22 mouse cellular contexts compared by ENCODE assay signal in genomic region chr16:32010330-32010729, GRCm38 (mm10). TPM values are rescaled to one million over a fixed set of nuclear protein-coding genes. Genes with fewer than 3 reads are reported as not detected.
DNase-seq lines count a peak whose midpoint lies in the region; ATAC-seq and TF ChIP-seq lines count a peak whose summit lies in the region.
"Had no signal": no experiment of that assay in that cellular context is flagged by ENCODE, and none has a peak within 500 bp of the region (broad histone marks: within the 10 kb centered on the region; RNA-seq: fewer than 3 reads in every experiment).

No protein-coding gene starts in this region.

- no peak overlapping the region for H3K9ac ChIP-seq in kidney, embryonic 15.5 days
- H3K9ac ChIP-seq: forebrain, embryonic 13.5 days; heart, embryonic 12.5 days; heart, embryonic 15.5 days; hindbrain, embryonic 13.5 days had no signal

- H3K27me3 ChIP-seq in heart, embryonic 10.5 days (ENCODE audit: insufficient read depth, poor library complexity, severe bottlenecking) = no peaks in the 10 kb centered on the region
- no peaks in the 10 kb centered on the region for H3K27me3 ChIP-seq in kidney, embryonic 15.5 days
- H3K27me3 ChIP-seq: forebrain, embryonic 13.5 days; heart, embryonic 12.5 days; heart, embryonic 15.5 days; hindbrain, embryonic 13.5 days had no signal

- peak; percentile 62 for DNase-seq in heart, adult 11 months
- no peak for DNase-seq in heart, embryonic 10.5 days (ENCODE audit: low spot score)
- DNase-seq in kidney, adult 8-10 months = no peak
- no peak for DNase-seq in layer of hippocampus, adult 2 months (ENCODE audit: low spot score in 2 of 2)
- no peak for DNase-seq in layer of hippocampus, postnatal 36 days
- no peak for DNase-seq in c-Kit-positive CD71-positive TER-119-positive erythroid progenitor cells, embryonic 14.5 days (ENCODE audit: low spot score)
- DNase-seq: cerebellum, adult 18-20 months; cerebellum, adult 9-10 months; cerebellum, postnatal 14 days; gastrocnemius, postnatal 10 days; gastrocnemius, postnatal 36 days; heart, postnatal 10 days; heart, postnatal 36 days had no signal

- H3K4me2 ChIP-seq in kidney, embryonic 15.5 days = no peak overlapping the region
- H3K4me2 ChIP-seq: forebrain, embryonic 13.5 days; heart, embryonic 12.5 days; heart, embryonic 15.5 days; hindbrain, embryonic 13.5 days had no signal

- H3K9me3 ChIP-seq in heart, embryonic 10.5 days = no peaks in the 10 kb centered on the region
- H3K9me3 ChIP-seq in kidney, embryonic 15.5 days (replicated peaks) = no peaks in the 10 kb centered on the region
- H3K9me3 ChIP-seq: forebrain, embryonic 10.5 days; forebrain, embryonic 13.5 days; heart, embryonic 12.5 days; heart, embryonic 15.5 days; hindbrain, embryonic 10.5 days; hindbrain, embryonic 13.5 days had no signal

- ATAC-seq in kidney, embryonic 15.5 days (replicated peaks; ENCODE audit: low FRiP score) = peak; percentile 38; the same call in 1 of the 2 replicates
- ATAC-seq: activated CD4-positive, CD25-positive, alpha-beta regulatory T cell, adult 4 months; forebrain, embryonic 16.5 days had no signal

- H3K4me3 ChIP-seq in heart, embryonic 10.5 days = no peak overlapping the region
- no peak overlapping the region for H3K4me3 ChIP-seq in kidney, embryonic 15.5 days (replicated peaks)
- H3K4me3 ChIP-seq in layer of hippocampus, adult 2 months = no peak overlapping the region
- H3K4me3 ChIP-seq: forebrain, embryonic 10.5 days; forebrain, embryonic 13.5 days; heart, embryonic 12.5 days; heart, embryonic 15.5 days; hindbrain, embryonic 10.5 days; hindbrain, embryonic 13.5 days had no signal

- TF ChIP-seq CTCF in layer of hippocampus, adult 2 months (conservative IDR thresholded peaks at IDR 0.05) = no peak

- H3K4me1 ChIP-seq in heart, embryonic 10.5 days = peaks cover 11% of the 10 kb centered on the region
- peaks cover 14% of the 10 kb centered on the region for H3K4me1 ChIP-seq in kidney, embryonic 15.5 days
- H3K4me1 ChIP-seq: forebrain, embryonic 13.5 days; heart, embryonic 12.5 days; heart, embryonic 15.5 days had no signal

- WGBS in heart, embryonic 10.5 days = 87% methylated on average over 4 of the region's 4 CpGs
- 56% methylated on average over 4 of the region's 4 CpGs for WGBS in kidney, embryonic 15.5 days

- peaks cover 16% of the 10 kb centered on the region for H3K36me3 ChIP-seq in heart, embryonic 10.5 days
- peaks cover 23% of the 10 kb centered on the region for H3K36me3 ChIP-seq in kidney, embryonic 15.5 days

- no peak overlapping the region for H3K27ac ChIP-seq in heart, embryonic 10.5 days
- no peak overlapping the region for H3K27ac ChIP-seq in kidney, embryonic 15.5 days
- H3K27ac ChIP-seq in layer of hippocampus, adult 2 months = peak overlapping the region; percentile 53; the same call in 1 of the 2 replicates
- H3K27ac ChIP-seq: forebrain, embryonic 10.5 days; forebrain, embryonic 13.5 days; heart, embryonic 15.5 days; hindbrain, embryonic 10.5 days; hindbrain, embryonic 13.5 days had no signal

RNA-seq across cellular contexts. Expression of gene Senp5, which starts 7.2 kb away (rescaled TPM):
- polyA plus RNA-seq in heart, embryonic 10.5 days (2016; fragmentation: Nextera tagmentation; extraction: Ambion mirVana) = 16.9 and 17.6 TPM in 2 replicates
- polyA plus RNA-seq in kidney, embryonic 15.5 days (2015; fragmentation: Nextera tagmentation; extraction: Ambion mirVana) = 16.1 TPM in 2 replicates
- total RNA-seq in layer of hippocampus, adult 2 months (2021) = 10 to 100 TPM; 37.5 to 37.6 TPM
- 10 to 100 TPM; 37.2 to 38.6 TPM for total RNA-seq in layer of hippocampus, postnatal 36 days (2021)
